Mouse (Mus musculus): Measurements from ENCODE around the gene Rbm12. TPM values are rescaled to one million over a fixed set of nuclear protein-coding genes. Genes with fewer than 3 reads are reported as not detected.

Gene Rbm12
- polyA plus RNA-seq, 1 experiment from 2014 or later, result 14.0 TPM

DNA sequence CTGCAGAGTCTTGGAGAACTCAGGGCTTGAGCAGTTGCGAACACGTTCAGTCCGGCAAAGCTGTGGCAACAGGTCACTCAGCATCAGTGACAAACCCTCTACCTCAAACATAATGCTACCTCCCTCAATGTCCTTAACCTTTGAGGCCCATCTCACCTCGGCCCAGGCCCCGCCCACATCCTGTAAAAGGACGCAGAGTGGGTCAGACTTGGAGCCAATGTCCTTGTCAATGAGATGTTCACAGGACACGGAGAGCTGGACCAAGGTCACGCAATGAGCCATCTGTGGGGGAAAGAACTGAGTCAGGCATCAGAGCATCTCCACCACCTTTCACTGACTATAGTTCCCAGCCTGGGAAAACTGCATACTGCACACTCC, 32.6 kb downstream of the Rbm12 start:
- no peak for ATAC-seq (replicated peaks; ENCODE audit: insufficient number of reproducible peaks, insufficient read depth, low FRiP score, low read depth)
- Histone ChIP-seq H3K4me2 (no peak overlapping the region), H3K9ac (no peak overlapping the region), H3K27ac (peak overlapping the region; percentile 34; the same call in 1 of the 2 replicates), H3K4me3 (no peak overlapping the region), H3K9me3 (replicated peaks) (no peaks in the 10 kb centered on the region), H3K36me3 (peaks cover 47% of the 10 kb centered on the region), H3K4me1 (replicated peaks) (peaks cover 15% of the 10 kb centered on the region), H3K27me3 (no peaks in the 10 kb centered on the region)
- 70% methylated on average over 8 of the region's 8 CpGs for WGBS

DNA sequence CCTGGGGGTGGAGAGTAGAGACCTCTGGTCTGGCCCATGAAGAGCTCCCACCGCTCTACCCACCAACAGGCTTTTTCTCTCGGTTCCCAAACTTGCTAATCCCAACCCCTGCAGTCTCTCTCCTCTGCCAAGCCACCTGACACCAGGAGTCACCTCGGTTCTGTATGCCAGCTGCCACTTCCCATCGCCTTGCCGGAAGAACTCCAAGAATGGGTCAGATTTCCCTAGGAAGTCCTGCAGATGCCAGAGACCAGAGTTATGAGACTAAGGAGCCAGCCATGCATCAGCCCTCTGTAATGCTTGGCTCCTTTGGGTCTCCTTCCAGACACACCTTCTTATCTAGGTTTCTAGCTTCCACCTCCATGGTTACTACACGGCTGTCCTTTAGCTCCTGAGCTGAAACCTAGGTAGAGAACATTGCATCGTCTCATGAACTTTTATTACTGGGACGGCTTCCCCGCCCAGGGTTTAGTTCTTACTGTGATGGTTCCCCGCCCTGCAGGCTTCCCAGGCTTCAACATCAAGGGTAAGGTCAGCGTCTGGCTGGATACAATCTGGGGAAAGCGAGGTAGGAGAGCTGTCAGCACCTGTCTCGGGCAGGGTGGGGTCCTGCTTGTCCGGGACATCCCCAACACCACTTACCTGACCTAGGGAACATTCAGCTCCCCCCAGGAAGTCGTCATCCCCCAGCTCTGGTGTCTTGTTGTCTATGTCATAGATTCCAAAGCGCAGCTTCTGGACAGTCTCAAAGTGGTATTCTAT, 33.2 kb downstream of the Rbm12 start:
- Histone ChIP-seq H3K9ac (no peak overlapping the region), H3K4me2 (no peak overlapping the region), H3K27ac (no peak overlapping the region), H3K4me1 (replicated peaks) (peaks cover 15% of the 10 kb centered on the region), H3K36me3 (peaks cover 52% of the 10 kb centered on the region), H3K4me3 (no peak overlapping the region), H3K27me3 (no peaks in the 10 kb centered on the region), H3K9me3 (replicated peaks) (no peaks in the 10 kb centered on the region)
- 0 out of 2 replicates have a peak, but pooled peaks have one; percentile 25 for ATAC-seq (replicated peaks; ENCODE audit: insufficient number of reproducible peaks, insufficient read depth, low FRiP score, low read depth)
- 89% methylated on average over 16 of the region's 16 CpGs for WGBS

DNA sequence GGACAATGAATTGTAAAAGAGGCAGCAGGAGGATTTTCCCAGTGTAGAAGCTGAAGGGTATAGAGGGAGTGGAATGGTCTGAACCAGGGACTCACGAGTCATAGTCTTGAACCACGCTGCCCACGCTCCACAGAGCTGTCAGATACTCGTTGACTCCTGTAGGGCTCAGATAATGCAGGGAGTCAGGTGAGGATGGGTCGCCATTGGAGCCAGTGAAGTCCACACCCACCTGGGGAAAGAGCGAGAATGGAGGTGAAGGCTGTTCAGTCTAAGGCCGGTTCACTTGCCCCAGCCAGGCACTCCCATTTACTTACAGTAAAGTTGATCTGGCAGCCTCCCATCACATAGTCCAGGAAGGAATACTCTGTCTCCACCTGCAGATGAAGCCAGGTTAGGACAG, 34.3 kb downstream of the Rbm12 start:
- H3K4me3 ChIP-seq, result no peak overlapping the region
- no peak overlapping the region for H3K27ac ChIP-seq
- ATAC-seq (replicated peaks; ENCODE audit: insufficient number of reproducible peaks, insufficient read depth, low FRiP score, low read depth), result no peak
- H3K4me2 ChIP-seq, result no peak overlapping the region
- H3K27me3 ChIP-seq, result no peaks in the 10 kb centered on the region
- WGBS, result 81% methylated on average over 7 of the region's 7 CpGs
- no peak overlapping the region for H3K9ac ChIP-seq
- peaks cover 64% of the 10 kb centered on the region for H3K36me3 ChIP-seq
- peaks cover 15% of the 10 kb centered on the region for H3K4me1 ChIP-seq (replicated peaks)
- H3K9me3 ChIP-seq (replicated peaks), result no peaks in the 10 kb centered on the region

DNA sequence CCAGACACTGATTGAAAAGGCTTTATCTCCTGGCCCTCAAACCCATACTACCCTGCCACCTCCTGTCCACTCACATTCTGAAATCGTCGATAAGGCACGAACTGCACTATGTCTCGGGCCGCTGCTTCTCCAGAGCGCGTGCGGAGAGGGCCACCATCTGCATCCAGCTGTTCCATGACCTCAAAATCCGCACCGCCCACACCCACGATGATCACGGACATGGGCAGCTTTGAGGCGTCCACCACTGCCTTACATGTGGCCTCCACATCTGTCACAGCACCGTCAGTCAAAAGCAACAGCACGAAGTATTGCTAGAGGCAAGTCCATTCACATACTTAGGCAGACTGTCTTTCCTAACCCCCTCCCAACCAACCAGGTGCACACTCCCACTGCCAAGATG, 38.1 kb downstream of the Rbm12 start:
- Histone ChIP-seq H3K4me2 (no peak overlapping the region), H3K4me1 (replicated peaks) (no peaks in the 10 kb centered on the region), H3K36me3 (peaks cover 90% of the 10 kb centered on the region), H3K9ac (no peak overlapping the region), H3K27me3 (no peaks in the 10 kb centered on the region), H3K9me3 (replicated peaks) (no peaks in the 10 kb centered on the region), H3K4me3 (no peak overlapping the region), H3K27ac (no peak overlapping the region)
- no peak for ATAC-seq (replicated peaks; ENCODE audit: insufficient number of reproducible peaks, insufficient read depth, low FRiP score, low read depth)
- 90% methylated on average over 15 of the region's 15 CpGs for WGBS

DNA sequence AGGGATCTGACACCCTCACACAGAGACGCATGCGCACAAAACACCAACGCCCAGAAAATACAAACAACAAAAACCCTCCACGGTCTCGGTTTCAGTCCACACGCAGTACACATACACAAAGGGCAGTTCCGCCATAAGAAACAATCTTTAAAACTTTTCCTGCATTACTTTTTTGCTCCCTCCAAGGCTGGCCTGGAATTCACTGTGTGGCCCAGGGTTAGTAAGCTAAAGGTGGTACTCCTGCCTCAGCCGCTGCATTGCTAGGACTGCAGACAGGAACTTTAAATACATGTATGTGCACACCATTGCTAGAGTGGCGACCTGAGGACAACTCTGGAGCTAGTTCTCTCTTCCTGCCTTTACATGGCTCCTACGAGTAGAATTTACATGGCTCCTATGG, 40.5 kb downstream of the Rbm12 start:
- H3K36me3 ChIP-seq, result peaks cover 65% of the 10 kb centered on the region
- no peak overlapping the region for H3K4me3 ChIP-seq
- no peaks in the 10 kb centered on the region for H3K9me3 ChIP-seq (replicated peaks)
- 97% methylated on average over 10 of the region's 10 CpGs for WGBS
- H3K27ac ChIP-seq, result no peak overlapping the region
- ATAC-seq (replicated peaks; ENCODE audit: insufficient number of reproducible peaks, insufficient read depth, low FRiP score, low read depth), result no peak
- no peaks in the 10 kb centered on the region for H3K4me1 ChIP-seq (replicated peaks)
- H3K27me3 ChIP-seq, result no peaks in the 10 kb centered on the region
- no peak overlapping the region for H3K4me2 ChIP-seq
- H3K9ac ChIP-seq, result no peak overlapping the region

DNA sequence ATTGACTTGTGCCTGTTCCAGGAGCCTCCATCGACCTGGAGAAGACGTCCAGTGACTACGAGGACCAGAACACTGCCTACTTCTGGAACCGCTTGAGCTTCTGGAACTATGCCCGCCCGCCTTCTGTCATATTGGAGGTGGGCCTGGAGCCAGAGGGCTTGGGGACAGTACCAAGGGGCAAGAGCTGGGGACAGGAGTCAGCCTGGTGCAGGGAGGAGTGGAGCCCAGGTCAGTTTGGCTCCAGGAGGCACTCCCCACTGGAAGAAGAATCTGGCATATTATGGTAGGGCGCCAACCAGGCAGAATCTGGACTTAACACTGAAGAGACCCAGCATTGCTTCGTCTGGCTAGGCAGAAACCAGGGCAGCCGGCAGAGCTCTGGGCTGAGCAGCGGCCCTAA, 43.9 kb downstream of the Rbm12 start:
- Histone ChIP-seq H3K9me3 (replicated peaks) (no peaks in the 10 kb centered on the region), H3K9ac (no peak overlapping the region), H3K27ac (no peak overlapping the region), H3K4me3 (no peak overlapping the region), H3K36me3 (peaks cover 32% of the 10 kb centered on the region), H3K4me2 (no peak overlapping the region), H3K4me1 (replicated peaks) (peaks cover 4% of the 10 kb centered on the region), H3K27me3 (no peaks in the 10 kb centered on the region)
- no peak for ATAC-seq (replicated peaks; ENCODE audit: insufficient number of reproducible peaks, insufficient read depth, low FRiP score, low read depth)
- 88% methylated on average over 10 of the region's 10 CpGs for WGBS

DNA sequence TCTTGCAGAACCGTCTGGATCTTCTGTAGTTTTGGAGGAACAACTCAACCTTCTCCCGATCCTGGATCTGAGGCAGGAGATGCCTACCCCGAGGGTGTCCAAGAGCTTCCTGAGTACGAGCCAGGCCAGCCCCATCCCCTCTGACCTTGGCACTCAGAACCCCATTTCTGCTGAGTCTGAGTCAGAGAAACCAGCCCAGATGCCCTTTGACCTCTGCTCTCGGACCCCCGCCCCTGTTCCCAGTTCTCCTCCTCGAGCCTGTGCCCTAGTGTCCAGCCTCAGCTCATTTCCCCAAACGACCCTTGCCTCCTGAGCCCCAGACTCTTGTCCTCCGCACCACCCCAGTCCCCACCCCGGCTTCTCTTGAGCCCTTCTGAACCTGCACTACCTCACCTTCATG, 45.7 kb downstream of the Rbm12 start:
- peak overlapping the region; percentile 74; the same call in 1 of the 2 replicates for H3K9ac ChIP-seq
- no peaks in the 10 kb centered on the region for H3K27me3 ChIP-seq
- H3K4me1 ChIP-seq (replicated peaks), result peaks cover 4% of the 10 kb centered on the region
- no peaks in the 10 kb centered on the region for H3K9me3 ChIP-seq (replicated peaks)
- peaks cover 16% of the 10 kb centered on the region for H3K36me3 ChIP-seq
- peak overlapping the region; percentile 66 for H3K4me3 ChIP-seq
- 40% methylated on average over 10 of the region's 10 CpGs for WGBS
- ATAC-seq (replicated peaks; ENCODE audit: insufficient number of reproducible peaks, insufficient read depth, low FRiP score, low read depth), result no peak
- peak overlapping the region; percentile 94 for H3K4me2 ChIP-seq
- H3K27ac ChIP-seq, result no peak overlapping the region

DNA sequence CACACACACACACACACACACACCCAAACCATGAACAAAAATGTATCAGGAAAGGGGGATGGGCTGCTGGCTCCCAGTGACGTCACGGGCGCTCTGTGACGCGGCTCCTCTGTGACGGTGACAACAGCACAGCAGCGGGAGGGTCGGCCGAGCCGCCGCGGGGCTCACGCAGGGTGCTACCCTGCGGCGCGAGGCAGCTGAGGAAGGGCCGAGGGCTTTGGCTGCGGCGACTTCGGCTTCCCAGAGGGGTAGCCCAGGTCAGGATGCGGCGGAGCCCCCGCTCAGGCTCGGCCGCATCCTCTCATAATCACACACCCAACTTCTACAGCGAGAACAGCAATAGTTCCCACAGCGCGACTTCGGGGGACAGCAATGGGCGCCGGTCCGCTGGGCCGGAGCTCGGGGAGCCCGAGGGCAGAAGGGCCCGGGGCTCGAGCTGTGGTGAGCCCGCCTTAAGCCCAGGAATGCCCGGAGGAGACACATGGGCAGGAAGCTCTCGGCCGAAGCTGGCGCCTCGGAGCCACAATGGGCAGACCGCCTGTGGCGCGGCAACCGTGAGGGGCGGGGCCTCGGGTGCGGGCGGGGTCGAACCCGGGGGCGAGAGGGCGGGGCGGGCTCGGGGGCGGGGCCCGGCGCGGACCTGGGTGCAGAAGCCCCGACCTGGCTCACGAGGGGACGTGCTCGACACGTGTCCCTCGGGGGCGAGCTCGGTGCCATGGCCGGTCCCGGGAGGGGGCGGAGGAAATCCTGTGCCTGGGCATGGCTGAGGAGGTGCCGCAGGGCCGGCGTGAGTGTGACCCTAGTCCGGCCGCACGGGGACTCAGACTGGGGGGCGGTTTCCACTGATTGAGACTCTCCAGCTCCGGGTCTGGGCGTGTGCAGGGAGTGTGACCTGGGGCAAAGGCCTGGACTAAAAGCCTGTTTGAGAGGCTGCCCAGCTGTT, 46.4 kb downstream of the Rbm12 start, which contains the start of gene Spag4:
Gene Spag4 (plus strand): TSS at position 77 of the 943 bp plus-strand sequence.
- H3K9me3 ChIP-seq (replicated peaks), result no peaks in the 10 kb centered on the region
- no peaks in the 10 kb centered on the region for H3K27me3 ChIP-seq
- under 1% methylated on average over 81 of the region's 81 CpGs for WGBS
- H3K4me1 ChIP-seq (replicated peaks), result peaks cover 4% of the 10 kb centered on the region
- H3K9ac ChIP-seq, result peak within 1 kb of the TSS; percentile 74
- peak; percentile 83 for ATAC-seq (replicated peaks; ENCODE audit: insufficient number of reproducible peaks, insufficient read depth, low FRiP score, low read depth)
- H3K27ac ChIP-seq, result peak within 1 kb of the TSS; percentile 74
- peaks cover 11% of the 10 kb centered on the region; the same call in 1 of the 2 replicates for H3K36me3 ChIP-seq
- peak within 1 kb of the TSS; percentile 66 for H3K4me3 ChIP-seq
- H3K4me2 ChIP-seq, result peak within 1 kb of the TSS; percentile 94

DNA sequence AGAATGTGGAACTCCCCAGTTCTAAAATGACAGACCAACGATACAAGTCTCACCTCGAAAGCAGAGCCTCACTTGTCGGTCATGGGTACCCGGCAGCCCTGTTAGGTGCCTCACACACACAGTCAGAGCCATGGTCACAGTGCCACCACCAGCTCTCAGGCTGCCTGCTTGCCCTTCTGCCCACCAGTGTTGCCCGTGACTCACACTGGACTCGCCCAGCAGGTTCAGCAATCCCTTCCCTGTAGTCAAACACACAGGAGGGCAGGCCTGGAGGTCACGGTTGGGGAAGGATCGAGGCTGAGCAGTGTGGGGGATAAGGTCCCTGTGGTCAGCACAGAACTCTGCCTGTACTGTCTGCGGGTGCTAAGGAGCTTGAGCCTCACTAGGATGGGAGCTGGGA, 59.0 kb downstream of the Rbm12 start, which contains the start of gene Fer1l4:
Gene Fer1l4 (minus strand): TSS at position 132 of the 400 bp plus-strand sequence.
- H3K4me3 ChIP-seq, result no peak within 1 kb of the TSS
- no peak within 1 kb of the TSS for H3K4me2 ChIP-seq
- 0 out of 2 replicates have a peak, but pooled peaks cover 3% of the 10 kb centered on the region for H3K4me1 ChIP-seq (replicated peaks)
- 77% methylated on average over 9 of the region's 9 CpGs for WGBS
- peaks cover 38% of the 10 kb centered on the region for H3K27me3 ChIP-seq
- no peaks in the 10 kb centered on the region for H3K9me3 ChIP-seq (replicated peaks)
- no peaks in the 10 kb centered on the region for H3K36me3 ChIP-seq
- no peak within 1 kb of the TSS for H3K27ac ChIP-seq
- no peak within 1 kb of the TSS for H3K9ac ChIP-seq
- ATAC-seq (replicated peaks; ENCODE audit: insufficient number of reproducible peaks, insufficient read depth, low FRiP score, low read depth), result no peak

DNA sequence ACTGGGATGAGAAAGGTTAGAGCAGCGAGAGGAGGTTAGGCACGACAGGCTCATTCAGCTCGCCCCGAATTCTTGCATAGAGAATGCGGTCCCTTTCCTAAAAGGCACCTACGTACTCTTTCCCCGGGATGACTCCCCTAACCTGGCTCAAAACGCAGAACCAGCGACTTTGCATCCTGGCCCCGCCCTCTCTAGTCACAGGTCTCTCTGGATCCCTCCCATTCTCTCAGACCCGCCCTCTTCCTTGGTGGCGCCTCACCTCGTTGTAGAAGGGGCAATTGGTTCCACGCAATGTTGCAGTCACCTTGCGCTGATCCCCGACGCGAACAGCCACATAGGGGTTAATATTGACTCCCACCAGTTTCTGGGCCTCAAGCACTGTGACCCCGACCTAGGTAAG, 63.8 kb downstream of the Rbm12 start:
- Histone ChIP-seq H3K4me3 (no peak overlapping the region), H3K4me2 (peak overlapping the region; percentile 28)
- 7% methylated on average over 19 of the region's 19 CpGs for WGBS

DNA sequence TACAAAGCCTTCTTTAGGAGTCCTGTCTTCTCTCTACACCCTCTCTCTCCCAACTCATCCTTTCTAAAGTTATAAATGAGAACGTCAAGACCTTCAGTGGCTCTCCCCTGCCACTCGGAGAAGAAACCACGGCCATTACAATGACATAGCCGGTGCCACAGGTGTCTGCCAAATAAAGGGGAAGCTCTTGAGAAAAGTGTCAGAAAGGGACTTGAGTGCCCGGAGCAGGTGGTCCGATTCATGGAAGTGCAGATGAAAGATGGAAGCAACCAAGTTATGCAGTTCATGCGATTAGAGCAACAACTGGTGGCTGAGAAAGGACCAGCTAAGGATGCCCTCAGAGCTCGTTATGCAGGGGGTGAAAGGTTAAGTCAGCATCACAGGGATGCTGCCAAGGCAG, 68.9 kb downstream of the Rbm12 start:
- Histone ChIP-seq H3K36me3 (no peaks in the 10 kb centered on the region), H3K27ac (no peak overlapping the region)
- WGBS, result 78% methylated on average over 8 of the region's 8 CpGs

More for the DNA sequence above, 63.8 kb downstream of the Rbm12 start:
- Histone ChIP-seq H3K36me3 (no peaks in the 10 kb centered on the region), H3K27me3 (peaks cover 47% of the 10 kb centered on the region), H3K9me3 (replicated peaks) (no peaks in the 10 kb centered on the region), H3K27ac (no peak overlapping the region), H3K9ac (no peak overlapping the region; the same call in 1 of the 2 replicates), H3K4me1 (replicated peaks) (0 out of 2 replicates have a peak, but pooled peaks cover 6% of the 10 kb centered on the region)
- ATAC-seq (replicated peaks; ENCODE audit: insufficient number of reproducible peaks, insufficient read depth, low FRiP score, low read depth), result no peak

More for the DNA sequence above, 68.9 kb downstream of the Rbm12 start:
- Histone ChIP-seq H3K4me3 (no peak overlapping the region), H3K27me3 (peaks cover 15% of the 10 kb centered on the region), H3K9ac (no peak overlapping the region), H3K9me3 (replicated peaks) (no peaks in the 10 kb centered on the region), H3K4me2 (no peak overlapping the region), H3K4me1 (replicated peaks) (0 out of 2 replicates have a peak, but pooled peaks cover 4% of the 10 kb centered on the region)
- ATAC-seq (replicated peaks; ENCODE audit: insufficient number of reproducible peaks, insufficient read depth, low FRiP score, low read depth), result no peak
